Mouse (Mus musculus) liver, embryonic 14.5 days (tissue): ENCODE measurements around the gene Col4a1.

Experiments used
- CTCF ChIP-seq: IDR thresholded peaks from 2 replicates; pipeline ENCODE4 v1.5.1; 2016; ENCODE audit warnings: antibody characterized with exemption, low read depth, control low read depth
- EP300 ChIP-seq: IDR thresholded peaks from 2 replicates; pipeline ENCODE4 v1.6.1; 2016; ENCODE audit warnings: antibody characterized with exemption, low read depth

GRCm38 (mm10) chr8:11187581-11188271 lies 124.9 kb downstream of the Col4a1 start:
- TF ChIP-seq CTCF (peak; percentile 91), EP300 (no peak)
